Mouse (Mus musculus): ENCODE measurements at regions not wholly inside any gene's neighbourhood (a gene's known extent, or its start where the extent isn't known, plus 50 kb on each side); places are given as distances from the start of the nearest gene placed in this dataset.

DNA sequence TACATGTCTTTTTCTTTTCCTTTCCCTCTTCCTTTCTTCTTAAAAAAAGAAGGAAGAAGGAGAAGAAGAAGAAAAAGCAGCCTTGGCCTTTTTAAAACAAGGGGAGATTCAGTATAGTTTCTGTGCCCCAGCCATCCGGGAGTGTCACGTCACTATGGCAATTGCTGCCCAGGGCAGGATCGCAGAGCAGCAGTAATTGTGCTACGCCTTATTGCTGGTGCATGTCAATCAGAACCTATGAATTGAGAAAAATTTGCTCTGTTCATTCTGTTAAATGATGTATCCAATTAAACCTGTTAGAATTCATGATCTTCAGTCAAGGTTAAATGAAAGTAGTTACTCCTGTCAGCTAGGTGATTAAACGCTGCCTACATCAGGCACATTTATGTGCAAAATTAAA, 85.4 kb downstream of the Cdca7 start:
- WGBS, result 74% methylated on average over 5 of the region's 5 CpGs

GRCm38 (mm10) chr2:72578322-72578721, 102.4 kb downstream of the Cdca7 start:
- peaks cover 10% of the 10 kb centered on the region; the same call in 1 of the 2 replicates for H3K4me1 ChIP-seq (replicated peaks)
- H3K9ac ChIP-seq (replicated peaks), result no peak overlapping the region
- H3K9me3 ChIP-seq, result no peaks in the 10 kb centered on the region
- H3K4me3 ChIP-seq (replicated peaks), result no peak overlapping the region
- H3K36me3 ChIP-seq, result no peaks in the 10 kb centered on the region
- WGBS, result 54% methylated on average over 1 of the region's 1 CpGs
- no peak for ATAC-seq (ENCODE audit: insufficient number of reproducible peaks, insufficient read depth, low FRiP score, low TSS enrichment, low read depth)
- no peaks in the 10 kb centered on the region for H3K27me3 ChIP-seq
- H3K4me2 ChIP-seq, result no peak overlapping the region
- H3K27ac ChIP-seq, result no peak overlapping the region

More for the DNA sequence above, 85.4 kb downstream of the Cdca7 start:
- Histone ChIP-seq H3K27ac (no peak overlapping the region), H3K9ac (replicated peaks) (no peak overlapping the region), H3K36me3 (no peaks in the 10 kb centered on the region), H3K4me1 (replicated peaks) (peaks cover 29% of the 10 kb centered on the region), H3K9me3 (no peaks in the 10 kb centered on the region), H3K4me2 (no peak overlapping the region), H3K27me3 (peaks cover 6% of the 10 kb centered on the region; the same call in 1 of the 2 replicates), H3K4me3 (replicated peaks) (no peak overlapping the region)
- ATAC-seq (ENCODE audit: insufficient number of reproducible peaks, insufficient read depth, low FRiP score, low TSS enrichment, low read depth), result no peak

- H3K4me3 ChIP-seq (replicated peaks), result no peak overlapping the region
- no peak overlapping the region for H3K9ac ChIP-seq (replicated peaks)
- H3K36me3 ChIP-seq, result no peaks in the 10 kb centered on the region
- H3K4me1 ChIP-seq (replicated peaks), result no peaks in the 10 kb centered on the region
- no peak overlapping the region for H3K27ac ChIP-seq
- no peak overlapping the region for H3K4me2 ChIP-seq
- no peaks in the 10 kb centered on the region for H3K27me3 ChIP-seq
- H3K9me3 ChIP-seq, result peaks cover 7% of the 10 kb centered on the region
- WGBS, result 86% methylated on average over 6 of the region's 6 CpGs
- no peak for ATAC-seq (ENCODE audit: insufficient number of reproducible peaks, insufficient read depth, low FRiP score, low TSS enrichment, low read depth)
Measured at GRCm38 (mm10) chr2:72581136-72581535, 105.2 kb downstream of the Cdca7 start.

DNA sequence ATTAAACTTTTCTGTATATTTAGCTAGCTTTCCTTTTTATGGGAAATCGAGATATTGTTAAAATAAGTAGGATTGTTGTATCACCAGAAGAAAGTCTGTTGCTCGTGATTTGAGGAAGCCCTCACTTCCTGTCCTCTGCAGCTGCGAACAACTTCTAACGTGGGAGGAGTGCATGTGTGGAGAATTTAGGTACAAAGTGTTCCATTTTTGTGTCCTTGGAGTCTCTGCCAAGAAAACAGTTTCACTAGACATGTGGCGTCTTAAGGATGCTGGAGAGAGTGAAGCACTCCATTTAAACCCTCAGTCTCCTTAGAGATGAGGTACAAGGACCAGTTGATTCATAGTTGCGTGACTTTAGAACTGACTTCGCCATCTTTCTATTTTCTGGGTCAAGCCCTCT, 112.9 kb downstream of the Cdca7 start:
- H3K9ac ChIP-seq (replicated peaks), result no peak overlapping the region
- no peak overlapping the region for H3K27ac ChIP-seq
- 77% methylated on average over 7 of the region's 7 CpGs for WGBS
- H3K4me3 ChIP-seq (replicated peaks), result no peak overlapping the region
- H3K27me3 ChIP-seq, result no peaks in the 10 kb centered on the region
- H3K9me3 ChIP-seq, result peaks cover 7% of the 10 kb centered on the region
- no peaks in the 10 kb centered on the region for H3K36me3 ChIP-seq
- H3K4me1 ChIP-seq (replicated peaks), result no peaks in the 10 kb centered on the region
- ATAC-seq (ENCODE audit: insufficient number of reproducible peaks, insufficient read depth, low FRiP score, low TSS enrichment, low read depth), result no peak
- no peak overlapping the region for H3K4me2 ChIP-seq

GRCm38 (mm10) chr2:72592011-72592410, 116.1 kb downstream of the Cdca7 start:
- H3K27me3 ChIP-seq, result no peaks in the 10 kb centered on the region
- no peak overlapping the region for H3K27ac ChIP-seq
- no peaks in the 10 kb centered on the region for H3K36me3 ChIP-seq
- H3K4me2 ChIP-seq, result no peak overlapping the region
- 71% methylated on average over 3 of the region's 3 CpGs for WGBS
- ATAC-seq (ENCODE audit: insufficient number of reproducible peaks, insufficient read depth, low FRiP score, low TSS enrichment, low read depth), result no peak
- H3K9ac ChIP-seq (replicated peaks), result no peak overlapping the region
- no peaks in the 10 kb centered on the region for H3K9me3 ChIP-seq
- H3K4me1 ChIP-seq (replicated peaks), result no peaks in the 10 kb centered on the region
- H3K4me3 ChIP-seq (replicated peaks), result no peak overlapping the region

GRCm38 (mm10) chr2:72596994-72597925, 121.3 kb downstream of the Cdca7 start:
- ATAC-seq (ENCODE audit: insufficient number of reproducible peaks, insufficient read depth, low FRiP score, low TSS enrichment, low read depth), result no peak
- no peak overlapping the region for H3K4me3 ChIP-seq (replicated peaks)

DNA sequence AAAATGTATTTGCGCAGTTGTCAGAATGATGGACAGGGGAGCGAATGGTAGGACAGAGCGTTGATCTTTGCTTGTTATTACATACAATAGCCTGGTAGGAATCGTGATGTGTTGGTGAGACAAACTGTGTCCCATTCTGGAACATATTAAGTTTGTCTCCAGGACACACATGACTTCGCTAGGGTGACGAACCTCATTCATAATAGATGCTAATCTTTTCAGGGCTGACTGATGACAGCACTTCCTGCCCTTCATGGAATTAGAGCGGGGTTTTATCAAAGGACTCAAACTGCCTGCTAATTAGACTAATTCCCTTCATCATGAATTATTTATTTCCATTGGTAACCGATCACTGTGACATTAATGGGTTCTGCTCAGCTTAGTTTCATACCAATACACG, 122.0 kb downstream of the Cdca7 start:
- no peaks in the 10 kb centered on the region for H3K36me3 ChIP-seq
- WGBS, result 59% methylated on average over 9 of the region's 9 CpGs
- H3K27ac ChIP-seq, result no peak overlapping the region
- no peak for ATAC-seq (ENCODE audit: insufficient number of reproducible peaks, insufficient read depth, low FRiP score, low TSS enrichment, low read depth)
- no peaks in the 10 kb centered on the region for H3K9me3 ChIP-seq
- H3K4me3 ChIP-seq (replicated peaks), result no peak overlapping the region
- no peak overlapping the region for H3K4me2 ChIP-seq
- no peaks in the 10 kb centered on the region for H3K27me3 ChIP-seq
- no peaks in the 10 kb centered on the region for H3K4me1 ChIP-seq (replicated peaks)
- no peak overlapping the region for H3K9ac ChIP-seq (replicated peaks)

More at GRCm38 (mm10) chr2:72596994-72597925, 121.3 kb downstream of the Cdca7 start:
- 69% methylated on average over 14 of the region's 14 CpGs for WGBS
- Histone ChIP-seq H3K9me3 (no peaks in the 10 kb centered on the region), H3K4me1 (replicated peaks) (no peaks in the 10 kb centered on the region), H3K36me3 (no peaks in the 10 kb centered on the region), H3K27ac (no peak overlapping the region), H3K4me2 (no peak overlapping the region), H3K27me3 (no peaks in the 10 kb centered on the region), H3K9ac (replicated peaks) (no peak overlapping the region)

DNA sequence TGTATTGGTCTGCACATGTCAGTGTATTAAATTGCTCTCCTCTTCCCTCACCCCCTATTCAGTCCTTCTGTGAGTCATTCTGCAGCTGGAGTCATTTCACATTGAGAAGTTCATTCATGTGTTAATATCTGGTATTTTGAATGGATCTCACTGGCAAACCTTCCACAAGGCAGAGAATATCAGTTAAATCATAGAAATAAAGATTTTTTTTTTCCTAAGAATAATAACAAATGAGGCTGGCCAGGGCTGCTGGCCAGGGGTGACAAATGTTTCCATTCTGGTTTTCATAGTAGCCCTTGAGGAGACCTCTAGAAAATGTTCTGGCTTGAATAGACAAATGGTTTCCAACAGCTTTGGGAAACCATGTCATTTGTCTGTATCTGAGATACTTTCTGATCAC, 124.8 kb downstream of the Cdca7 start:
- Histone ChIP-seq H3K27ac (no peak overlapping the region), H3K4me2 (no peak overlapping the region), H3K9me3 (no peaks in the 10 kb centered on the region), H3K4me3 (replicated peaks) (no peak overlapping the region), H3K9ac (replicated peaks) (no peak overlapping the region), H3K36me3 (no peaks in the 10 kb centered on the region), H3K27me3 (no peaks in the 10 kb centered on the region), H3K4me1 (replicated peaks) (no peaks in the 10 kb centered on the region)
- ATAC-seq (ENCODE audit: insufficient number of reproducible peaks, insufficient read depth, low FRiP score, low TSS enrichment, low read depth), result no peak

DNA sequence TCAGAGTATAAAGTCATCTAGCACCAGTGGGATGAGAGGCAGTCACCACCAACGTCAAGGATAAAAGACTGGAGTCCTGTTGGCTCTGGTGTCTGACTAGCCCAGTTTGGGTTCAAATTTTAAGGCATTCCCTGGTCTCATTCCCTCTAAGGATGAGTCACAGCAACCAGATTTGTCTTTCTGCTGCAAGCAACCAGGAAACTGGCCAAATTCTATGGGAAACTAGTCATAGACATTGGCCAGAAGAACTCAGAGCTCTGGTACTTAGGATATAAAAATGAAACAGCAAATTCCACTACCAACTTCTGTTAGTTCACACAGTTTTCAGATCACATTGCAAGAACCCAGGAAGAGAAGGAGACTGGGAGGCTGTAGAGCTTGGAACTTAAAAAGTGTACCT, 126.2 kb downstream of the Cdca7 start:
- Histone ChIP-seq H3K27ac (no peak overlapping the region), H3K36me3 (no peaks in the 10 kb centered on the region), H3K9ac (replicated peaks) (no peak overlapping the region), H3K4me2 (no peak overlapping the region), H3K4me1 (replicated peaks) (no peaks in the 10 kb centered on the region), H3K9me3 (no peaks in the 10 kb centered on the region), H3K27me3 (no peaks in the 10 kb centered on the region), H3K4me3 (replicated peaks) (no peak overlapping the region)
- 68% methylated on average over 1 of the region's 1 CpGs for WGBS
- no peak for ATAC-seq (ENCODE audit: insufficient number of reproducible peaks, insufficient read depth, low FRiP score, low TSS enrichment, low read depth)

- 0 out of 2 replicates have a peak, but pooled peaks cover 4% of the 10 kb centered on the region for H3K9me3 ChIP-seq
- 83% methylated on average over 3 of the region's 3 CpGs for WGBS
- no peak overlapping the region for H3K27ac ChIP-seq
- H3K36me3 ChIP-seq, result no peaks in the 10 kb centered on the region
- H3K27me3 ChIP-seq, result no peaks in the 10 kb centered on the region
- no peak overlapping the region for H3K4me2 ChIP-seq
- no peak for ATAC-seq (ENCODE audit: insufficient number of reproducible peaks, insufficient read depth, low FRiP score, low TSS enrichment, low read depth)
- no peak overlapping the region for H3K9ac ChIP-seq (replicated peaks)
- H3K4me3 ChIP-seq (replicated peaks), result no peak overlapping the region
- no peaks in the 10 kb centered on the region for H3K4me1 ChIP-seq (replicated peaks)
Measured at GRCm38 (mm10) chr2:72612221-72612620, 136.3 kb downstream of the Cdca7 start.

DNA sequence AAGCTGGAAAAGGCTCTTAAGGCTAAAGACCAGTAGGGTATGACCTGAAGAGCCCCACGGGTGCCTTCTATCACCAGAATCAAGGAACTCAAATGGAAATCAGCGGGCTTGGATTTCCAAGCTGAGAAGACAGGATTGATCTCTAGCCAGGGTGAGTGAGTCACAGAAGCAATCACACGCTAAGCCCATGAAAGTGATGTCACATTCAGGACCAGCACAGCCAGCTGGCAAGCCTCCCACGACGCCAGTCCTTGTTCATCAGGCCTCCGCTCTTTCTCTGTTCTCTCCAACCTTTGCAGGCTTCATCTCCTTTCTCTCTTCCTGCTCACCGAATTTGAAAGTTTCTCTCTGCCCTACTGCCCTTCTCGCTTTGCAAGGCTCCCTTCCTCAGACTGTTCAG, 138.3 kb downstream of the Cdca7 start:
- whole genome bisulfite sequencing, result 76% methylated on average over 8 of the region's 8 CpGs
- no peak overlapping the region for H3K4me2 ChIP-seq
- no peak overlapping the region for H3K9ac ChIP-seq (replicated peaks)
- no peak for ATAC-seq (ENCODE audit: insufficient number of reproducible peaks, insufficient read depth, low FRiP score, low TSS enrichment, low read depth)
- no peak overlapping the region for H3K27ac ChIP-seq
- H3K36me3 ChIP-seq, result no peaks in the 10 kb centered on the region
- peaks cover 2% of the 10 kb centered on the region; the same call in 1 of the 2 replicates for H3K4me1 ChIP-seq (replicated peaks)
- no peaks in the 10 kb centered on the region for H3K9me3 ChIP-seq
- no peak overlapping the region for H3K4me3 ChIP-seq (replicated peaks)
- no peaks in the 10 kb centered on the region for H3K27me3 ChIP-seq

DNA sequence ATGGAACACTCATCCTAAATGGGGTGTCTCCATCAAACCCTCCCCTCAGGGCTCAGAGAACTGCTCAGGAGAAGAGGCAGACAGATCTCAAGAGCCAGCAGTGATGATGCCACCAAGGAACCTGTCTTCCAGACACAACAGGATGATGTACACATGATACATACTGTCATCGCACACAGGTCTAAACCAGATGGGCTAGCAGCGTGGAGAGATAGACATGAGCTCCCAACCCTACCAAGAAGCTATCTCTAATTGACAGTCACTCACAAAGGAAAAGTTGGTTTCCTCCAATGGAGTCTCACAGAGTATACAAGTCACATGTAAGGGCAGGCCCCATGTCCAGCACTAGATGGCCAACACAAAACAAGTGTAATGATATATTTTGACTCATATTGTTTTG, 139.9 kb downstream of the Cdca7 start:
- 87% methylated on average over 2 of the region's 2 CpGs for WGBS
- H3K36me3 ChIP-seq, result no peaks in the 10 kb centered on the region

More for the DNA sequence above, 139.9 kb downstream of the Cdca7 start:
- H3K27ac ChIP-seq, result no peak overlapping the region
- H3K9ac ChIP-seq (replicated peaks), result no peak overlapping the region
- H3K27me3 ChIP-seq, result no peaks in the 10 kb centered on the region
- no peak for ATAC-seq (ENCODE audit: insufficient number of reproducible peaks, insufficient read depth, low FRiP score, low TSS enrichment, low read depth)
- no peak overlapping the region for H3K4me2 ChIP-seq
- H3K4me3 ChIP-seq (replicated peaks), result no peak overlapping the region
- H3K9me3 ChIP-seq, result no peaks in the 10 kb centered on the region
- H3K4me1 ChIP-seq (replicated peaks), result peaks cover 11% of the 10 kb centered on the region
